Mouse (Mus musculus) hindbrain, embryonic 16.5 days (tissue): ENCODE results near the gene Hdac6. TPM values are rescaled to one million over a fixed set of nuclear protein-coding genes. Genes with fewer than 3 reads are reported as not detected.

ENCODE experiments used
- ATAC-seq: fragments of 200-750 bp; cut with Nextera tagmentation; 2 replicates; pipeline ENCODE4 v1.8.0; 2017; ENCODE audit warnings: moderate TSS enrichment, moderate library complexity
- H3K27ac ChIP-seq: fragments of 300-500 bp; sonication (generic); 2 replicates; pipeline ENCODE4 v1.5.1; 2014; ENCODE audit warnings: low read depth, mild to moderate bottlenecking, control low read depth, low read length, moderate library complexity
- H3K27me3 ChIP-seq: fragments of 300-500 bp; sonication (generic); replicated peaks from 2 replicates; pipeline ENCODE4 v1.6.1; 2014; ENCODE audit warnings: low read length; ENCODE audit not compliant: control insufficient read depth, insufficient read depth
- H3K36me3 ChIP-seq: fragments of 300-500 bp; sonication (generic); 2 replicates; pipeline ENCODE4 v1.6.1; 2014; ENCODE audit warnings: mild to moderate bottlenecking, low read length, moderate library complexity, mixed read lengths; ENCODE audit not compliant: control insufficient read depth, insufficient read depth
- H3K4me1 ChIP-seq: fragments of 300-500 bp; sonication (generic); 2 replicates; pipeline ENCODE4 v1.6.1; 2014; ENCODE audit warnings: low read depth, low read length; ENCODE audit not compliant: control insufficient read depth, insufficient read depth
- H3K4me2 ChIP-seq: fragments of 300-500 bp; sonication (generic); 2 replicates; pipeline ENCODE4 v1.6.1; 2014; ENCODE audit warnings: mild to moderate bottlenecking, low read length, control low read depth, moderate library complexity
- H3K4me3 ChIP-seq: fragments of 300-500 bp; sonication (generic); 2 replicates; pipeline ENCODE4 v1.5.1; 2014; ENCODE audit warnings: mild to moderate bottlenecking, low read length, control low read depth, moderate library complexity
- H3K9ac ChIP-seq: fragments of 300-500 bp; sonication (generic); 2 replicates; pipeline ENCODE4 v1.6.1; 2014; ENCODE audit warnings: low read depth, mild to moderate bottlenecking, control low read depth, low read length, moderate library complexity
- H3K9me3 ChIP-seq: fragments of 300-500 bp; sonication (generic); 2 replicates; pipeline ENCODE4 v1.6.1; 2014; ENCODE audit warnings: mild to moderate bottlenecking, low read length, moderate library complexity; ENCODE audit not compliant: control insufficient read depth
- WGBS: fragments of 180-500 bp; shearing (Covaris S2); extraction: QIAGEN DNeasy Blood & Tissue Kit; methylation state at CpG from one replicate; pipeline ENCODE4 v1.1.7; 2014; 5-methylcytosine and 5-hydroxymethylcytosine counted together
- polyA plus RNA-seq: library from polyadenylated mRNA; unstranded; fragments of >200 nt; fragmentation: Nextera tagmentation; extraction: Ambion mirVana; gene quantifications from 2 replicates; pipeline ENCODE4 v1.2.1, GENCODE M21; 2015

The Hdac6 gene
- polyA plus RNA-seq, 1 experiment from 2014 or later, result 70.2 TPM

DNA sequence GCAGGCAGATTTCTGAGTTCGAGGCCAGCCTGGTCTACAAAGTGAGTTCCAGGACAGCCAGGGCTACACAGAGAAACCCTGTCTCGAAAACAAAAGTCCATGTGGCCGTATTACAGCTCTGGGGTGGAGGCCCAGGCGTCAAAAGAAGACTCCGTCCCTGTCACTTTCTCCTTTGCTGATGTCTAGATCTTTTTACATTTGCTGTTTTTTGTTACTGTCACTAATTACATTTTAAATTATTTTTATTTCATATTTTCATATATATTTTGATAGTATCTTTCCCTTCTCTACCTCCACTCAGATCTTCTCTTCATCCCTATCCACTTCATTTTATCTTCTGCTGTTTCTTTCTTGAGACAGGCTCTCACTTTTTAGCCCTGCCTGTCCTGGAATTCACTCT lies 40.0 kb downstream of the Hdac6 start, which contains the start of gene Gm10491:
Gene Gm10491 (minus strand): TSS at position 101 of the 400 bp plus-strand sequence.
- no peak for ATAC-seq
- 0 out of 2 replicates have a peak, but pooled peaks cover 2% of the 10 kb centered on the region for H3K36me3 ChIP-seq
- H3K4me2 ChIP-seq, result no peak within 1 kb of the TSS
- H3K27me3 ChIP-seq, result no peaks in the 10 kb centered on the region
- no peak within 1 kb of the TSS for H3K27ac ChIP-seq
- no peaks in the 10 kb centered on the region for H3K4me1 ChIP-seq
- no peak within 1 kb of the TSS for H3K9ac ChIP-seq
- WGBS, result 96% methylated on average over 5 of the region's 5 CpGs
- H3K4me3 ChIP-seq, result no peak within 1 kb of the TSS
- H3K9me3 ChIP-seq, result no peaks in the 10 kb centered on the region

DNA sequence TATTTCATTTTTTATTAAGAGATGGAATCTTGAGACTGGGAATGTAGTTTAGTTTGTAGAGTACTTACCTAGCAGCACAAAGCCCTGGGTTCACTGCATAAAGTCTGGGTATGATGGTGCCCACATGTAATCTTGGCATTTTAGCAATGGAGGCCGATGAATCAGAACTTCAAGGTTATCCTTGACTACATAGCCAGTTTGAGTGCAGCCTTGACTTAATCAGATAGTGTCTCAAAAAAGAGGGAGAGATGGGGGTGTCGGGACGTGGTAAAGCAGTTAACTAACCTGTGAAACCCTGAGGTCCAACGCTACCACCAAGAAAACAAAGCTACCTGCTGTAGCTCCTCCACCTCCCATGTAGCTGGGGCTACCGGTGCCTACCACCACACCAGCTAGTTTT lies 43.2 kb downstream of the Hdac6 start:
- no peak overlapping the region for H3K9ac ChIP-seq
- no peaks in the 10 kb centered on the region for H3K27me3 ChIP-seq
- H3K27ac ChIP-seq, result no peak overlapping the region
- H3K9me3 ChIP-seq, result no peaks in the 10 kb centered on the region
- H3K36me3 ChIP-seq, result 0 out of 2 replicates have a peak, but pooled peaks cover 2% of the 10 kb centered on the region
- H3K4me2 ChIP-seq, result no peak overlapping the region
- no peaks in the 10 kb centered on the region; the same call in none of the 2 replicates for H3K4me1 ChIP-seq
- no peak overlapping the region for H3K4me3 ChIP-seq
- ATAC-seq, result no peak
- WGBS, result 95% methylated on average over 5 of the region's 5 CpGs

DNA sequence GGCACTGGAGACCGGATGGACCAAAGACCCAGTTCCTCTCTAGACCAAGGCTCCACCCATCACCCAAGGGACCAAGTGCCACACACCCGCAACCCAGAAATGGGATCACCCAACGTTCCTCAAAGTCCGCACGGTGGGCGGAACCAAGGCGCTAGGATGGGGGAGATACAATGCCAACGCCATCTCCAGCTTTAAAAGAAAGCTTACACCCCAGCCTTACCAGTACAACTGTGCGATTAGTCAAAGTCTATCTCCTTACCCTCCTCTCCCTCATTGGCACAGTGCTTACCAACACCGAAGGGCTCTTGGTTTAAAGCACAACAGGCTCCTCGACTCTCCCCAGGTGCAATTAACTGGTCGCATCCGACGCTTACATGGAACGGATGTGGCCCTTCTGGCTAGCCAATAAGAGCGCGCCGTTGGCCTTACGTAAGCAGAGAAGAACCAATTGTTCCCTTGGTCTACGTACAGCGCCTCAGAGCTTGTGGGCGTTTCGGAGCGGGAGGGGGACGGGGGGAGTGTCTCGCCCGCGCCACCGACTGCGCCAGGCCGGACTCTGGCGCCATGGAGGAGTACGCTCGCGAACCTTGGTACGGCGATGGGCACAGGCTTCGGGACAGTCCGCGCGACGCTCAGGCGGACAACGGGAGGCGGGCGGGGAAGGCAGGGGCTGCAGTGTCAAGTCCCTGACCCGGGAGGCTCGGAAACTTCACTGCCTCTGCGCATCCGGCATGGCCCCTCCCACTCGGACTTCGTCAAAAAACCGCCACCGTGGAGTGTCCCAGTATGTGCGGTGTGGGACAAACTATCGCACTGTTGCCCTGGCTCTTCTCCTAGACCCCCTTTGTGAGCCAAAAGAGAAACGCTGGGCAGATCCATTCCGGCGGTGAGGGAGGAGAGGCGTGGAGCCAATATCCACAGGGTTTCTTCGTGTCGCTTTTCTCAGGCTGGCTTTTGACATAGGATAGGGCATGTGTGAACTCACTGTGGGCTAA lies 48.5 kb downstream of the Hdac6 start, which contains the start of the genes Pqbp1 and Timm17b:
Gene Pqbp1 (minus strand): TSS at position 390 of the 995 bp plus-strand sequence.
Gene Timm17b (plus strand): TSS at position 478 of the 995 bp plus-strand sequence.
- Histone ChIP-seq H3K36me3 (peaks cover 3% of the 10 kb centered on the region), H3K9me3 (no peaks in the 10 kb centered on the region), H3K27me3 (no peaks in the 10 kb centered on the region), H3K4me1 (peaks cover 6% of the 10 kb centered on the region), H3K4me3 (peak within 1 kb of the TSS; percentile 48), H3K4me2 (peak within 1 kb of the TSS; percentile 56), H3K27ac (peak within 1 kb of the TSS; percentile 89), H3K9ac (peak within 1 kb of the TSS; percentile 73)
- peak; percentile 98 for ATAC-seq
- 20% methylated on average over 59 of the region's 62 CpGs for WGBS

DNA sequence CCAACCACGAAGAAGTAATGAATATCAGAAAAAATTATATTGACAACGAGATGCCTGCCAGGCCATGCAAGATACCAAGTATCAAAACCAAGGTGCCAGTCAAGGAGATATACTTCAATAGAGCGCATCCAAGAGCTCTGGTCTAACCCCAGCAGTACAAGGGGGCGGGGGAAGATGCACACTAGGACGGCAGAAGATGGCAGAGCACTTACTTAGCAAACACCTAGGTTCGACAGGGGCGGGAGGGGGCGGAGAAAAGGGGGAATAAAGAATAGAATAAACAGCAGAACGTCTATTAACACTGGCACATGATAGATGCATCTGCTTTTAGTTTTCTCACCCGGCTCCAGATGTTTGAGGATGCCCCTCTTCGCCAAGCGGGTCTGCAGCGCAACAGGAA lies 49.5 kb downstream of the Hdac6 start:
- peak overlapping the region; percentile 56 for H3K4me2 ChIP-seq
- peak overlapping the region; percentile 67 for H3K9ac ChIP-seq
- H3K27me3 ChIP-seq, result no peaks in the 10 kb centered on the region
- H3K27ac ChIP-seq, result peak overlapping the region; percentile 89
- peaks cover 6% of the 10 kb centered on the region for H3K4me1 ChIP-seq
- H3K4me3 ChIP-seq, result peak overlapping the region; percentile 48
- WGBS, result 32% methylated on average over 13 of the region's 13 CpGs
- peaks cover 3% of the 10 kb centered on the region for H3K36me3 ChIP-seq
- no peak for ATAC-seq
- H3K9me3 ChIP-seq, result no peaks in the 10 kb centered on the region

DNA sequence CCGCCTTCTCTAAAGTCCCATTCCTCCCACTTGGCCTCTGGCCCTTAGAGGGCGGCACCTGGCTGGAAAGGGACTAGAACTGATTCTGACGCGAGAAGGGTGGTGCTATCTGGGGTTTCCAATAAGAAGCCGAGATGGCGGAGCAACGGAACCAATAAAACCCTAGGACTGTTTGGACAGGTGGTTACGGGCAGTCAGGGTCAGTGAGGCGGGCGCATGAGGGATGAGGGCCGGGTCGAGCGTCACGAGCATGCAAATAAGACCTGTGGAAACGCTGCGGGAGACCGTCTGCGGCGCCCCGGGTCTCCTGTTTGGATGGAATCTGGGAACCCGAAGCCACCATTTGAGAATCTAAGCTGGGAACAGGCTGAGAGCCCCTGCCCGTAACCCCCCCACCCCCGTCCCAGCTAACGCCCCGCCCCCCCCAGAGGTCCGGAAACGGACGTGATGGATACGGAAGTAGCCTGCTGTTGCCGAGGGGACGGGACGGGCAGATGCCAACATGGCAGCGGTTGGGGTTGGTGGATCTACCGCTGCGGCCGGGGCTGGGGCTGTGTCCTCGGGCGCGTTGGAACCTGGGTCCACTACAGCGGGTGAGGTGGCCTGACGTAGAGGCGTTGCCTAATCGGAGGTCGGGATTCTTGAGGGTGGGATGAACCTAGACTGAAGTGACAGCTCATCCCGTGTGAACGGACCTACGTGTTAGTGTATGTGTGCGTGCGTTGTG lies 63.7 kb downstream of the Hdac6 start, which contains the start of gene Slc35a2:
Gene Slc35a2 (plus strand): TSS at position 188 of the 727 bp plus-strand sequence.
- Histone ChIP-seq H3K4me2 (peak within 1 kb of the TSS; percentile 57), H3K9ac (peak within 1 kb of the TSS; percentile 52), H3K4me1 (peaks cover 2% of the 10 kb centered on the region), H3K27me3 (no peaks in the 10 kb centered on the region), H3K4me3 (peak within 1 kb of the TSS; percentile 49), H3K27ac (peak within 1 kb of the TSS; percentile 81), H3K36me3 (no peaks in the 10 kb centered on the region), H3K9me3 (no peaks in the 10 kb centered on the region)
- ATAC-seq, result peak; percentile 92
- WGBS, result 16% methylated on average over 39 of the region's 49 CpGs

Other genes with a start within 250 kb of the Hdac6 start
- gene Wdr45, start 233.6 kb downstream of the Hdac6 start, polyA plus RNA-seq, result 31.6 and 36.3 TPM in 2 replicates
- gene Gm45208, start 225.6 kb downstream of the Hdac6 start, polyA plus RNA-seq, result not detected in 2 replicates
- 143 and 144 TPM in 2 replicates for gene Praf2, start 219.4 kb downstream of the Hdac6 start, polyA plus RNA-seq
- gene Ccdc120, start 197.0 kb downstream of the Hdac6 start, polyA plus RNA-seq, result 52.8 and 55.8 TPM in 2 replicates
- gene Tfe3, start 185.3 kb downstream of the Hdac6 start, polyA plus RNA-seq, result 20.4 and 25.3 TPM in 2 replicates
- gene Gripap1, start 158.1 kb downstream of the Hdac6 start, polyA plus RNA-seq, result 61.5 and 71.9 TPM in 2 replicates
- gene Kcnd1, start 125.6 kb downstream of the Hdac6 start, polyA plus RNA-seq, result 5.3 and 6.4 TPM in 2 replicates
- 34.2 and 41.2 TPM in 2 replicates for gene Otud5, start 106.5 kb downstream of the Hdac6 start, polyA plus RNA-seq
- 25.7 and 27.0 TPM in 2 replicates for gene Pim2, start 69.6 kb downstream of the Hdac6 start, polyA plus RNA-seq
- 50.7 and 50.9 TPM in 2 replicates for gene Slc35a2, start 63.9 kb downstream of the Hdac6 start, polyA plus RNA-seq
- gene Pqbp1, start 48.6 kb downstream of the Hdac6 start, polyA plus RNA-seq, result 204 and 212 TPM in 2 replicates
- 161 and 163 TPM in 2 replicates for gene Timm17b, start 48.5 kb downstream of the Hdac6 start, polyA plus RNA-seq
- gene Gm10491, start 40.1 kb downstream of the Hdac6 start, polyA plus RNA-seq, result not detected in 2 replicates
- gene Gm10490, start 38.3 kb downstream of the Hdac6 start, polyA plus RNA-seq, result not detected in 2 replicates
- gene Pcsk1n, start 28.1 kb downstream of the Hdac6 start, polyA plus RNA-seq, result 303 and 325 TPM in 2 replicates
- gene Eras, start 19.3 kb downstream of the Hdac6 start, polyA plus RNA-seq, result 0.15 TPM in 1 of 2 replicates, not detected in the other
- gene Gata1, start 30.2 kb upstream of the Hdac6 start, polyA plus RNA-seq, result 0.08 and 0.26 TPM in 2 replicates
- 0.25 and 0.49 TPM in 2 replicates for gene Glod5, start 70.6 kb upstream of the Hdac6 start, polyA plus RNA-seq
- 34.2 and 41.4 TPM in 2 replicates for gene Suv39h1, start 126.9 kb upstream of the Hdac6 start, polyA plus RNA-seq
- 0.28 and 0.29 TPM in 2 replicates for gene Was, start 142.6 kb upstream of the Hdac6 start, polyA plus RNA-seq
- gene Wdr13, start 185.0 kb upstream of the Hdac6 start, polyA plus RNA-seq, result 65.0 and 65.9 TPM in 2 replicates
- gene Rbm3, start 198.0 kb upstream of the Hdac6 start, polyA plus RNA-seq, result 269 and 303 TPM in 2 replicates
- gene Tbc1d25, start 228.3 kb upstream of the Hdac6 start, polyA plus RNA-seq, result 23.2 and 23.3 TPM in 2 replicates
- 34.8 and 36.6 TPM in 2 replicates for gene Ebp, start 245.6 kb upstream of the Hdac6 start, polyA plus RNA-seq